Mouse (Mus musculus) A20 (cell line): ENCODE data around the gene Gm3264.
"Not testable (repeated sequence)": the region's sequence is repeated elsewhere in the genome, so short reads cannot be mapped to it uniquely, and the experiment has no call there.

Source experiments
- DNase-seq: peaks from one replicate; pipeline ENCODE4 v3.0.0-alpha.2; 2011; ENCODE audit warnings: low read depth, low spot score

Gm3264 gene

DNA sequence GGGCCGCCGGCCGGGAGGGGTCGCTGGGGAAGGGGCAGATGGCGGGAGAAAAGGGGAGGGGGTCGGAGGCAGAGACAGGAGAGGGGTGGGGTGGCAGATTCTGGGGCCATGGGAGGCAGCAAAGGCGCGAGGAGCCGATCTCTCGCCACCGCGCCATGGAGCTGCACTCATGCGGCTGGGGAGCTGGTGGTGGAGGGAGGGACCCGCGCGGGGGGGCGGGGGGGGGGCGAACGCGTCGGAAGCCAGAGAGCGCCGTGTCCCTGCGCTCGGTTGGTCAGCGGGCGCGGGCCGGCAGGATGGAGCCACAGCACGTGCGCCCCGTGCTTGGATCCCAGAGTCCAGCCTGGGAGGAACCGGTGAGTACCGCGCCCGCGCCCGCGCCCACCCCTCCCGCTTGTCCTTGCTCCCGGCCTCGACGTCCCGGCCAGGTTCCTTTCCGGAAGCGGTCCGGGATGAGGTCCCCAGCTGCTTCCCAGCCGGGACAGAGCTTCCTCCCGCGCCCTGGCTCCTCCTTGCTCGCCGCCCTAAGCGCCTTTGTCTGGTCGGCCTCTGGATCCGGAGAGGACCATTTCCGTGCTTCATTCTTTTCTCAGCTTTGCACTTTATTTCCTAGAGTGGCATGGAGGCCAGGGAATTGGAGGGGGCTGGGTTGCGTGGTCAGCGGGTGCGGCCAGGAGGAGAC, at the start of gene Gm3264:
Gene Gm3264, plus strand, starts transcription at position 278 of the 682 bp plus-strand sequence.
- DNase-seq: not testable (repeated sequence)

- DNase-seq: not testable (repeated sequence)
These were observed 49.0 kb upstream of the Gm3264 start for GRCm38 (mm10) chr14:4806421-4806820.

DNA sequence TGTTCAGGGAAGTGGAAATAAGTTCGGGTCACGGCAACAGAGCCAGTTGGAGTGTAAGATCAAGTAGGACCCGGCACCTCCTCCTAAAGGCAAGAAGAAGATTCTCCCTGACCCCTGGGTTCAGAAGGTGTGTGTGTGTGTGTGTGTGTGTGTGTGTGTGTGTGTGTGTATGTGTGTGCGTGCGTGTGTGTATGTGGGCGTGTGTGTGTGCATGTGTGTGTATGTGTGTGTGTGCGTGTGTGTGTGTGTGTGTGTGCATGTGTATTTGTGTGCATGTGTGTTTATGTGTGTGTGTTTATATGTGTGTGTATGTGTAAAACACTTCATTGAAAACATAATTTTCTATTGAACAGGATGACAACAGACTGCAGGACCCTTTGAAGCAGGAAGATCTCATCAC, 33.4 kb upstream of the Gm3264 start:
- DNase-seq: not testable (repeated sequence)

- DNase-seq: not testable (repeated sequence)
These were observed 17.6 kb upstream of the Gm3264 start, which contains the start of gene Gm3269 for GRCm38 (mm10) chr14:4837806-4838205. TSS of gene Gm3269 (plus strand) at chr14:4838106.

GRCm38 (mm10) chr14:4892116-4892515, 36.7 kb downstream of the Gm3264 start, which contains the start of gene Gm3278:
TSS of gene Gm3278 (plus strand) at chr14:4892416.
- DNase-seq: not testable (repeated sequence)
